Mouse (Mus musculus) spleen, adult 2 months (tissue): ENCODE data around the gene Ifngr1.

Experiments used
- CTCF ChIP-seq: fragments of 200-500 bp; IDR thresholded peaks from 2 replicates; pipeline ENCODE4 v1.5.1; 2011; ENCODE audit warnings: mild to moderate bottlenecking, inconsistent platforms; ENCODE audit not compliant: insufficient read depth, insufficient read length, insufficient replicate concordance; ENCODE audit errors: extremely low read depth
- POLR2A ChIP-seq: fragments of 200-500 bp; IDR thresholded peaks from 2 replicates; pipeline ENCODE4 v1.6.1; 2011; ENCODE audit warnings: low read depth, low read length, inconsistent platforms

DNA sequence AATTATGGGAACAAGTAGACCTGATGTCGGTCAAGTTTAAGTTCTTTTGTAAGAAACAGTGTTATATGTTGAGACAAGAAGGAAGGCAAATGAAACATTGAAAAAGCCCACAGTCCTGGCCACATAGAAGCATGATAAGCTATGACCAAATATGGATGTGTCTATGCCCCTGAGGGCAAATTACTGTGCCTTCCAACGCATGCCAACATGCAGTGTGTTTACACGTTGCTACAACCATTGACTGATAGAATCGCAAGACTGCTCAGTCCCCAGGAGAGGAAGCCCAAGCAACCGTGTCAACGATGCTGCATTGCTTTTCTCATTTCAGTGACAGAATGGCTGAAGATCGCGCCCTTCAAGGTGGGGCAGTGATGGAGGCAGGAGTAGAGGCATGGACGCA is 65.7 kb downstream of the Ifngr1 start:
- no peak for TF ChIP-seq CTCF
- no peak for TF ChIP-seq POLR2A
